Mouse (Mus musculus) ES-E14 (cell line): ENCODE data around the gene Lamc3.

Experiments
- CHD2 ChIP-seq: IDR thresholded peaks from 2 replicates; pipeline ENCODE4 v1.6.1; 2014; ENCODE audit warnings: mild to moderate bottlenecking, low read depth, low read length, inconsistent platforms
- HCFC1 ChIP-seq: IDR thresholded peaks from 2 replicates; pipeline ENCODE4 v1.6.1; 2012; ENCODE audit warnings: low read length, inconsistent platforms, borderline replicate concordance; ENCODE audit not compliant: insufficient read depth
- MAFK ChIP-seq: IDR thresholded peaks from 2 replicates; pipeline ENCODE4 v1.6.1; 2014; ENCODE audit warnings: mild to moderate bottlenecking, low read depth, low read length, inconsistent platforms; ENCODE audit not compliant: insufficient read depth
- ZC3H11A ChIP-seq: IDR thresholded peaks from 2 replicates; pipeline ENCODE4 v1.6.1; 2012; ENCODE audit warnings: low read depth, mild to moderate bottlenecking, inconsistent platforms, low read length, borderline replicate concordance
- ZNF384 ChIP-seq: IDR thresholded peaks from 2 replicates; pipeline ENCODE4 v1.6.1; 2012; ENCODE audit warnings: low read depth, low read length, inconsistent platforms

DNA sequence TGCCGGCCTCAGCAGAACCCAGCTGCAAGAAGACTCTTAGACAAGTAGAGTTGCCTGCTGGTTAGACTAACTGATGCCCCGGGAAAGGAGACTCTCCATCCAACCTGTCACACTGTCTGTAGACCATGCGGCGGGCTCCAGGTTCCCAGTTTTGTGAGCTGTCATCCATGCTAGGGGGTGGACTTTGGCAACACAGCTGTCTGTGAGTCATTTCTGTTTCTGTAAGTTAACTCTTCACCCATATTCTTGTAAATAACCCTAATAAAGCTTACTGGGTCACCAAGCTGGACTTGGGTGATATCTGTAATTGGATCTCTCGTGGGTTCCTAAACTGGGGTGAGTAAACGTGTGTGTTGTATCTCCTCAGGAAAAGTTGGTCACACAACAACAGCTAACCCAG is 61.7 kb downstream of the Lamc3 start:
- TF ChIP-seq HCFC1 (no peak), CHD2 (no peak), ZC3H11A (no peak), ZNF384 (no peak), MAFK (no peak)
